Mouse (Mus musculus) MEL (cell line): ENCODE measurements around the gene Tamm41.

Experiments used
- CTCF ChIP-seq, 3 experiments: IDR thresholded peaks in 2 of 3; conservative IDR thresholded peaks in 1 of 3; 2 replicates each; pipeline ENCODE4 v1.5.1; 2011 to 2012; ENCODE audit warnings: low read length in 3 of 3, low read depth in 2 of 3, mild to moderate bottlenecking in 2 of 3, improper control_type of control experiment in 1 of 3, inconsistent platforms in 1 of 3, mixed read lengths in 1 of 3, moderate library complexity in 1 of 3; ENCODE audit not compliant: control insufficient read depth in 1 of 3, insufficient read depth in 1 of 3, poor library complexity in 1 of 3, severe bottlenecking in 1 of 3
- E2F4 ChIP-seq: IDR thresholded peaks from 2 replicates; pipeline ENCODE4 v1.6.1; 2011; ENCODE audit warnings: low read depth, low read length, improper control_type of control experiment, borderline replicate concordance
- ELF1 ChIP-seq: IDR thresholded peaks from 2 replicates; pipeline ENCODE4 v1.6.1; 2014; ENCODE audit warnings: low read depth, mild to moderate bottlenecking, inconsistent platforms, low read length, improper control_type of control experiment, moderate library complexity
- ETS1 ChIP-seq: IDR thresholded peaks from 2 replicates; pipeline ENCODE4 v1.6.1; 2012; ENCODE audit warnings: low read depth, mild to moderate bottlenecking, inconsistent platforms, low read length, improper control_type of control experiment, moderate library complexity
- GABPA ChIP-seq: IDR thresholded peaks from 2 replicates; pipeline ENCODE4 v1.6.1; 2012; ENCODE audit warnings: low read depth, mild to moderate bottlenecking, inconsistent platforms, low read length, improper control_type of control experiment, moderate library complexity
- GATA1 ChIP-seq: IDR thresholded peaks from 2 replicates; pipeline ENCODE4 v1.6.1; 2011; ENCODE audit warnings: low read depth, low read length, improper control_type of control experiment
- MAX ChIP-seq: IDR thresholded peaks from 2 replicates; pipeline ENCODE4 v1.6.1; 2011; ENCODE audit warnings: low read length, improper control_type of control experiment
- MAZ ChIP-seq: IDR thresholded peaks from 2 replicates; pipeline ENCODE4 v1.6.1; 2012; ENCODE audit warnings: low read depth, mild to moderate bottlenecking, inconsistent platforms, low read length, improper control_type of control experiment
- POLR2A ChIP-seq, 2 experiments: IDR thresholded peaks; 2 replicates each; pipeline ENCODE4 v1.6.1; 2011 to 2012; ENCODE audit warnings: low read length in 2 of 2, mild to moderate bottlenecking in 2 of 2, control low read depth in 1 of 2, improper control_type of control experiment in 1 of 2, low read depth in 1 of 2, moderate library complexity in 1 of 2; ENCODE audit not compliant: control insufficient read depth in 1 of 2, insufficient read depth in 1 of 2, poor library complexity in 1 of 2
- POLR2AphosphoS2 ChIP-seq: IDR thresholded peaks from 2 replicates; pipeline ENCODE4 v1.6.1; 2011; ENCODE audit warnings: low read length, improper control_type of control experiment
- POLR2AphosphoS5 ChIP-seq: IDR thresholded peaks from 2 replicates; pipeline ENCODE4 v1.6.1; 2012; ENCODE audit warnings: low read depth, borderline replicate concordance, mild to moderate bottlenecking, inconsistent platforms, low read length, moderate library complexity, mixed read lengths
- TCF12 ChIP-seq: IDR thresholded peaks from 2 replicates; pipeline ENCODE4 v1.6.1; 2014; ENCODE audit warnings: low read depth, mild to moderate bottlenecking, inconsistent platforms, low read length, improper control_type of control experiment, moderate library complexity

DNA sequence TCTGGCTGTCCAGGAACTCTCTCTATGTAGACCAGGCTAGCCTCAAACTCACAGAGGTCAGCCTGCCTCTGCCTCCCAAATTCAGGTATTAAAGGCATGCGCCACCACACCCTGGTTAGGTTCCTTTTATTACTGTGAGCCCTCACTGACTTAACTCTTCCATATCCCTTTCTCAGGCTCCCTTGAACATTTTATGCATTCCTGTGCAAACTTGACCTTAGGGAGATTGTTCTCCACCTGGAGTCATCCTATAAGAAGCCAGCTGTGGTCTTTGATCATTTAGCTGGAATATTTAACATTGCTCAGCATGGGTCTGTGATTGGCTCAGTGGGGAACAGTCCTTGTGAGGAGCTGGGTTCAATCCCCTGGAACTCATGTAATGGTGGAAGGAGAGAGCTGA is 63.3 kb downstream of the Tamm41 start:
- no peak for TF ChIP-seq MAZ
- no peak for TF ChIP-seq POLR2A (IDR thresholded peaks at IDR 0.05; ENCODE audit: control insufficient read depth in 1 of 2, insufficient read depth in 1 of 2, low read depth in 1 of 2, low read length in 2 of 2, poor library complexity in 1 of 2)
- TF ChIP-seq CTCF (IDR thresholded peaks at IDR 0.05 in 2 of 3, conservative IDR thresholded peaks at IDR 0.05 in 1 of 3; ENCODE audit: control insufficient read depth in 1 of 3, insufficient read depth in 1 of 3, low read depth in 2 of 3, low read length in 3 of 3, poor library complexity in 1 of 3, severe bottlenecking in 1 of 3), result no peak
- no peak for TF ChIP-seq E2F4
- no peak for TF ChIP-seq TCF12
- TF ChIP-seq MAX, result no peak
- TF ChIP-seq ETS1, result no peak
- no peak for TF ChIP-seq POLR2AphosphoS2
- no peak for TF ChIP-seq POLR2AphosphoS5
- TF ChIP-seq GATA1, result no peak
- no peak for TF ChIP-seq ELF1
- no peak for TF ChIP-seq GABPA
